Mouse (Mus musculus): ENCODE results near the gene 5530401A14Rik. TPM values are rescaled to one million over a fixed set of nuclear protein-coding genes. Genes with fewer than 3 reads are reported as not detected.

The 5530401A14Rik gene
- under 1 TPM in 1 of 2 experiments, not detected in 1; 0.19 TPM for total RNA-seq (2021)
- long read RNA-seq, experiment 1: 0 reads
- long read RNA-seq, experiment 2: 0 reads

- no peak for DNase-seq
These were observed at the start of gene 5530401A14Rik for GRCm38 (mm10) chr11:81860250-81860972. TSS of gene 5530401A14Rik (plus strand) at chr11:81860673.

GRCm38 (mm10) chr11:81814816-81815215, 45.7 kb upstream of the 5530401A14Rik start:
- DNase-seq: no peak

GRCm38 (mm10) chr11:81816531-81816930, 43.9 kb upstream of the 5530401A14Rik start:
- DNase-seq: no peak

- no peak for DNase-seq
These were observed 28.1 kb upstream of the 5530401A14Rik start for GRCm38 (mm10) chr11:81832381-81832780.

- no peak for DNase-seq
These were observed 22.0 kb upstream of the 5530401A14Rik start for GRCm38 (mm10) chr11:81838426-81838825.

- no peak for DNase-seq
These were observed 19.5 kb upstream of the 5530401A14Rik start for GRCm38 (mm10) chr11:81841001-81841400.

- DNase-seq: peak; percentile 28
These were observed 15.3 kb upstream of the 5530401A14Rik start for GRCm38 (mm10) chr11:81845010-81845685.

GRCm38 (mm10) chr11:81845686-81846036, 14.8 kb upstream of the 5530401A14Rik start:
- no peak for DNase-seq

- no peak for DNase-seq
These were observed 12.5 kb upstream of the 5530401A14Rik start for GRCm38 (mm10) chr11:81847773-81848490.

GRCm38 (mm10) chr11:81865661-81866382, 5.3 kb downstream of the 5530401A14Rik start:
- DNase-seq: peak; percentile 32

- no peak for DNase-seq
These were observed 11.2 kb downstream of the 5530401A14Rik start for GRCm38 (mm10) chr11:81871506-81872213.

GRCm38 (mm10) chr11:81896511-81896910, 36.0 kb downstream of the 5530401A14Rik start:
- no peak for DNase-seq

- DNase-seq: no peak
These were observed 37.3 kb downstream of the 5530401A14Rik start for GRCm38 (mm10) chr11:81897547-81898354.

GRCm38 (mm10) chr11:81902318-81902717, 41.8 kb downstream of the 5530401A14Rik start:
- DNase-seq: no peak

GRCm38 (mm10) chr11:81908760-81909159, 48.3 kb downstream of the 5530401A14Rik start:
- DNase-seq: no peak

- no peak for DNase-seq
These were observed 49.0 kb downstream of the 5530401A14Rik start for GRCm38 (mm10) chr11:81909397-81909894.

GRCm38 (mm10) chr11:81913071-81913470, 52.6 kb downstream of the 5530401A14Rik start:
- DNase-seq: no peak

GRCm38 (mm10) chr11:81915501-81915900, 55.0 kb downstream of the 5530401A14Rik start:
- DNase-seq: no peak

GRCm38 (mm10) chr11:81923096-81923495, 62.6 kb downstream of the 5530401A14Rik start:
- DNase-seq: no peak

GRCm38 (mm10) chr11:81923626-81924025, 63.2 kb downstream of the 5530401A14Rik start:
- no peak for DNase-seq
